Mouse (Mus musculus): Measurements from ENCODE around the gene Lipo1. TPM values are rescaled to one million over a fixed set of nuclear protein-coding genes. Genes with fewer than 3 reads are reported as not detected.

The Lipo1 gene
- polyA plus RNA-seq (2021; fragmentation: Nextera tagmentation), result not detected in 2 replicates
- long read RNA-seq, experiment 1, result 0 reads
- long read RNA-seq, experiment 2, result 0 reads

DNA sequence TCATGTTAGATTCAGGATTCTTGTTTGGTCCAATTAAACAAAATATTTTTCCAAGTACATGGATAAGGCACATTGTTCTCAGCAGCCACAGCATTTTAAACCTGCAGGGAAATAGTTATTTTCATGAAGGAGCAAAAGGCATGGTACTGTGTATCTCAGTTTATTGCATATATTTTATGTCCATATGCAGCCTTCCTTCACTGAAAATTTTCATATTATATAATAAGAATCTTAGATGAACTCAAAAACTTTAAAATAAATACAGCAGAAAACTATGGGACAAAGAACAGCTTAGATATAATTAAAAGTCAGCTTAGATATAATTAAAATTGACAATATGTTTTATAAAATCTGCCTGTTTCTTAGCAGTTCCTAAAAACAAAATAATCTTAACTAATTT, at the start of gene Lipo1:
TSS of gene Lipo1 (minus strand) at position 101 of the 400 bp plus-strand sequence.

GRCm38 (mm10) chr19:33761287-33762086, 25.8 kb downstream of the Lipo1 start, which contains the start of gene Lipo3:
TSS of gene Lipo3 (minus strand) at chr19:33761951.

GRCm38 (mm10) chr19:33751259-33751658, 36.0 kb downstream of the Lipo1 start, which contains the start of gene Lipo2:
TSS of gene Lipo2 (minus strand) at chr19:33751359.

Other genes with a start within 250 kb of the Lipo1 start
- gene Gm8978, start 162.2 kb downstream of the Lipo1 start, polyA plus RNA-seq (2021; fragmentation: Nextera tagmentation), result not detected in 2 replicates
- 0.11 and 0.29 TPM in 2 replicates for gene Lipo2, start 36.1 kb downstream of the Lipo1 start, polyA plus RNA-seq (2021; fragmentation: Nextera tagmentation)
- 5.6 and 6.0 TPM in 2 replicates for gene Lipo3, start 25.5 kb downstream of the Lipo1 start, polyA plus RNA-seq (2021; fragmentation: Nextera tagmentation)
- not detected in 2 replicates for gene Lipf, start 173.7 kb upstream of the Lipo1 start, polyA plus RNA-seq (2021; fragmentation: Nextera tagmentation)
- not detected in 2 replicates for gene Lipk, start 220.8 kb upstream of the Lipo1 start, polyA plus RNA-seq (2021; fragmentation: Nextera tagmentation)